Mouse (Mus musculus): ENCODE measurements around the gene Ajuba.

The Ajuba gene

GRCm38 (mm10) chr14:54544703-54545102 is 32.7 kb downstream of the Ajuba start:
- in situ Hi-C loops (cut with MboI), result no loop called here

DNA sequence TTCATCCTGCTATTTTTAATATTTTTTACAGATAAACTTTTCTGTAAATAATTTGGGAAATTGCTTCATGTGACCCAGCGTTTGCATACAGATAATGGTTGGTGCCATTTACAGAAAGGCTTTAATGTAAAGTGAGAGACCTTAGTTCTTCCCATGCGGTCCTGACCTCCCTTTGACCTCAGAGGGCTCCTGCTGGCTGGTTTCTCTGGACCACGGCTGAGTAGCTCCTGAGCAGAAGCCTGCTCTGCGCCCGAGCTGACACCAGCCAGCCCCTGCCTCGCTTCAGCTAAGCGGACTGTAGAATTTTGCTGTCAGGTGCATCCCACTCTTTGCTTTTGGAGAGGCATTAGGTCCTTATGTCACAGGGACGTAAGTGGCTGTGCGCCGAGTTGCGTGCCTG is 36.6 kb downstream of the Ajuba start:
- in situ Hi-C loops (cut with MboI), result no loop called here

DNA sequence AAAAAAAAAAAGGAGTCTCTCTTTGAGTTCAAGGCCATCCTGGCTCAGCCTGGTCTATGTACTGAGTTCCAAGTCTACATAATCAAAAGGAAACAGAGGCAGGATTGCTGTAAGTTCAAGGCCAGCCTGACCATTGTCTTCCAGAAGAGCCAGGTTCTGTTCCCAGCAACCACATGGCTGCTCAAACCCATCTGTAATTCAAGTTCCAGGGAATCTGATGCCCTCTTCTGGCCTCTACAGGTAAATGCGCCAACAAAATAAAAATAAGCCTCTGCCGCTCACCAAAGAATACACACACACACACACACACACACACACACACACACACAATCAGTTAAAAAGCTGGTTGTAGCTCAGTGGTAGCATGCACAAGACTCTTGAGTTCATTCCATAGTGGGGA is 38.8 kb downstream of the Ajuba start:
- in situ Hi-C loops (cut with MboI), result no loop called here

GRCm38 (mm10) chr14:54528446-54529111 is 48.8 kb downstream of the Ajuba start:
- in situ Hi-C loops (cut with MboI), result no loop called here

DNA sequence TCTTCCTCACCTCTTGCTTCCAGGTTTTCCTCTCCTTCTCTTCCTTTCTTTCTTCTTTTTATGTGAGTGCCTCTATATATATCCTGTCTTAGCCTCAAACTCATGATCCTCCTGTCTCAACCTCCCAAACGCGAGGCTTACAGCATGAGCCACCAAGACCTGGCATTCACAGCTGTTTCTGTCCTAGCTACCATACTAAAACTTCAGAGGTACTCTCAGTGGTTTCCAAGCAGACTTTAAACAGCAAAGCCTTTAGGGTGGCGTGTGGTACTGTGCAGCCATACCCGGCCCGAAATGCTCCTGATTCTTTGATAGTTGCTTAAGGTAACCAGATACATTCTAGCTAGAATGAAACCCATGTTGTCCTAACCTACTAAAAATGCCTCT is 49.4 kb downstream of the Ajuba start:
- in situ Hi-C loops (cut with MboI), result no loop called here

DNA sequence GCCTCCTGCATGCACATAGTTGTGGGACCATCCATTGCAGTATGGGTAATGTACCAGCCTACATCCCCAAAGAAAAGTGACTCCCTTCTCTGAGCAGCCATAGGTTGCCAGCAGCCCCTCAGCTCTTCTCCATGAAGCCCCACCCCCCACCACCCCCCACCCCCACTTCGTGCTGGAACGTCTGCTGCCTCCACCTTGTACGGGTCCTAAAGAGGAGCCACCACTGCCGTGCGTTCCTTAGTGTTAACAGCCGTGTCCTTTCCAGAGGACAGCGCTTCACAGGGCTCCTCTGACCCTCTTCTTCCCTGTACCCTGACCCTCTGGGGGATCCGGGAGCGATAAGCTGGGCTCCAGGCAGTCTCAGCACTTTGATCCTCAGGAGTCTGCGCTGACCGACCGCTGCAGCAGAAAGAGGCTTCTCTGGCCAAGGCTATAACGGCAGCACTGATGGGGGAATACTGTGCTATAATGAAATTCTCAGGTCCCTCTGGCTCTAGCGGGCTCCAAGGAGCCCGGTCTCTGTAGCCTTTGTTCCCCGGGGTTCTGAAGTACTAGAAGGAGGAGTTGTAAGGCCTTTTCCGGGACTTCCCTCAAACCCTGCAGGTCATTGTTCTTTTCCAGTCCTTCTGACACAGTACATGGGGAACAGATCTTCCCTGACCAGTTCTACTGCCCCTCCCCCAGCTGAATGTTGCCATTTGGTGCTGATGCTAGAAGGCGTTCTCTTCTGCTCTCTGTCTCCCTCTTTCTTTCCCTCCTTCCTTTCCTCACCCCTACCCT is 49.9 kb downstream of the Ajuba start:
- in situ Hi-C loops (cut with MboI), result no loop called here

DNA sequence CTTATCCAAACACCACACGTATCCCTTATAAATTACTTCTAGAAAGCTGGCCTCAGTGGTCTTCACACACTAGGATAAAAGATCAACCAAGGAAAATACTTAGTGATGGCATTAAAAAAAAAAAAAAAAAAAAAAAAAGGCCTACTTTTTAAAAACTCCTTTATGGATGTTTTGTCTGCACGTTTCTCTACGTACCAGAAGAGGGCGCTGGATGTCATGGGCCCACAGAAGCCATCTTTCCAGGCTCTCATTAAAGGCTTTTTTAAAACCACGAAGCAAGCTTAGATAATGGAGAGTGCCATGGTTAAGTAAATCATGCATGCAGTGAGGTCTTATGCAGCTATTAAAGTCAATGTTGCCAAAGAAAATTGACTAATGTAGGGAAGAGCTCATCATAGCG is 53.8 kb downstream of the Ajuba start:
- in situ Hi-C loops (cut with MboI), result no loop called here

All from mature B cell (primary cell).